Mouse (Mus musculus) right cerebral cortex, postnatal 10 days (tissue): ENCODE results near the gene Keap1.

Source experiments
- DNase-seq, 2 experiments: peaks; one replicate each; pipeline ENCODE4 v3.0.0; 2021; ENCODE audit warnings: low spot score in 2 of 2

The Keap1 gene

DNA sequence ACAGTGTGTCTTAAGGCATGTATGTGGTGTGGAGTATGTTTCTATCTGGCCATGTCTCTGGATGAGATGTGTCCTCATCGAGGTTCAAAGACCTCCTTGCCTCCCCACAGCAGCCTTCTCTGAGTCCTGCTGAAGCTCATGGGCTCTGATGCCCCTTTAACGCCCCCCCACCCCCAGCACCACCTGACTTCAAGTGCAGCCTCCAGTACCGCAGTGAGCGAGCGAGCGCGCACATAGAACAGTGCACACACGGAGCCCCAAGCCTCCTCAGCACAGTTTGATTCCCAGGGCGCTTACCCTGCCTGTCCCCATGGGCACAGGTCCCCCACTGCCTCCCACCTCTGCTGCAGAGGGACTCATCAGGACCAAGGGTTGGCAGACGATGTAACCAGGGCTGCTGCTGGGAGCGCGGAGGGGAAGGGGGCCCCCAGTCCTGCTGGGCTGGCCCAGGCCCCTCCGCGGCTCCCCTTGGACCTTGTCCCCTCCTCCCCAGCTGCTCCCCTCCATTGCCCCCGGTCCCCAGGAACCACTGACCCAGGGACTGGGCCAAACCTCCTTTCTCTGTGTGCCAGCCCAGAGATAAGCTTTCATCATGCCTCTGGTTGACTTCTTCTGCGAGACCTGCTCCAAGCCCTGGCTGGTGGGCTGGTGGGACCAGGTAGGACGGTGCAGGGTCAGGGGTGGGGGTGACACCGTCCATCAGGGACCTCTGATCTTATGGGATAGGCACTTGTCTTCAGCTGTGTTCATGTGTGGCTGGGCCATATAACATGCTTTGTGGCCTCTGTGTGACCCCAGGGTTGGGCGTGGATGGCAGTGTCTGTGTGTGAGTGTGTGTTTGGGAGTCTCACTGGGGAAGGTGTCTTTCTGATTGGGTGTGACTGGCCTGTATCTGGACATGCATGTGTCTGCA, 42.4 kb downstream of the Keap1 start:
- peak; percentile 85 to 86 for DNase-seq

DNA sequence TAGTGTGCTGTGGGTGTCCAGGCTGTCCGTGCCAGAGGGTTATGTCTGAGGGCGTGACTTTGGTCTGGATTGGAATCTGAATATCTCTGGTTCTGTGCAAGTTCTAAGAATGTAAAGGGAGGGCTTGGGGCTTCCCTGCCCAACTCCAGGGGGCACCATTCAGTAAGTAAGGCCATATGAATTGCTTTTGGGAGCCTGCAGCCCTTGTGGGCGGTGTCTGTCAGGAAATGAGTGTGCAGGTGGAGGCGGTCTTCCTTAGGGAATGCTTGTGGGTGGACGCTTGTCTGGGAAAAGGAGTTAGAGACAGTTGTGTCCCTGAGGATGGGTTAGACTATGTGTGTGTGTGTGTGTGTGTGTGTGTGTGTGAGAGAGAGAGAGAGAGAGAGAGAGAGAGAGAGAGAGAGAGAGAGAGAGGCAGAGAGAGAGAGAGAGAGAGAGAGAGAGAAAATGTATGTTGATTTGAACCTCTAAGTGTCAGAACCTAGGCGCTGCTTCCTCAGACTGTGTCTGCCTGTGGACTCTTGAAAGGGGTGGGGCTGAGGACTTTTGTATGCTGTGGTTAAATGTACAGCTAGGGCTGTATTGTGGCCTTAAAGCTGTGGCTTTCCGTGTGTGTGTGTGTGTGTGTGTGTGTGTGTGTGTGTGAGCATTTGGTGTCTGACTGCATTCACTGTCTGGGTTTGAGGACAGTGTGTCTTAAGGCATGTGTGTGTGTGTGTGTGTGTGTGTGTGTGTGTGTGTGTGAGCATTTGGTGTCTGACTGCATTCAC, 43.2 kb downstream of the Keap1 start:
- DNase-seq, result peak; percentile 56 to 68

DNA sequence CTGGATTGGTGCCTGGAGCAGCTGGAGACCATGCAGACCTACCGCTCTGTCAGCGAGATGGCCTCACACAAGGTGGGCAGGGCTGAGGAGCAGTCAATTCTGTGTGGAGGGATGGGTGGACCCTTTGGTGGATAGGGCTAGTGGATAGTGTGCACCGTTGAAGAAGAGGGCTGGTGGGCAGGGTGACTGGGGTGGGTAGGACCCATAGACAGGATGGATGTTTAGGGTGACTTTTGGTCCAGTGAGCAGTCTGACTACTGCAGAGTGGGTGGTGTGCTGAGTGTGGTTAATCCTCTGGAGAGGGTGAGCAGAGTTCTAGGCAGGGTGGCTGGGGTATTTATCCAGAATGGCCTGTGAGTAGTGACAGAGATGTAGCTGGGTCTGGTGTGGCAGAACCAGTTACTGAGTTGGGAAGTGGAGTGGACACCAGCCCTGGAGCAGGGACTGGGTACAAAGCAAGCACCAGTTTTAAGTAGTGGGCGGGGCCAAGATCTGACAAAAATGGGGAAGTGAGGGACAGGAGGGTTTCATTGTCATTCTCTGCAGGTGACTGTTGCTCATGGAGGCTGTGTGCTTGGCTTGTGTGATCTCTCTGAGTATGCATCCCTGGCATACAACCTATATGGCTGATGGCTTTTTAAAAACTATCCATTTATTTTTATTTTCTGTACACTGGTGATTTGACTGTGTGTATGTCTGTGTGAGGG, 44.2 kb downstream of the Keap1 start:
- no peak for DNase-seq

DNA sequence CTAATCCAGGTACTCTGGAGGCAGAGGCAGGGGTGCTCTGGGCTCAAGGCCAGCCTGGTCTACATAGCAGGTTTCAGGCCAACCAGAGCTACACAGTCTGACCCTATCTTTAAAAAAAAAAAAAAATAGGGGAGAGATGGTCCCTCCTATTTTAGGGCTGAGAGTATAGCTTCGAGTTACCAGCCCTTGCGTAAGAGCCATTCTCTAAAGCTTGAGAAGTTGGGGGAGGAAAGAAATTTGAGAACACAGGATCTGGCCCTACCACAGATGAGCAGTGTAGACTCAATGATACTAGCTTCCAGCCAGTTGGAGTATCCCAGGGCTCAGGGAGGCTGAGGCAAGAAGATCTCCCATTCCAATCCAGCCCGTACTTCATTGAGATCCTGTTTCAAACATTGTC, 45.4 kb downstream of the Keap1 start:
- DNase-seq, result no peak

DNA sequence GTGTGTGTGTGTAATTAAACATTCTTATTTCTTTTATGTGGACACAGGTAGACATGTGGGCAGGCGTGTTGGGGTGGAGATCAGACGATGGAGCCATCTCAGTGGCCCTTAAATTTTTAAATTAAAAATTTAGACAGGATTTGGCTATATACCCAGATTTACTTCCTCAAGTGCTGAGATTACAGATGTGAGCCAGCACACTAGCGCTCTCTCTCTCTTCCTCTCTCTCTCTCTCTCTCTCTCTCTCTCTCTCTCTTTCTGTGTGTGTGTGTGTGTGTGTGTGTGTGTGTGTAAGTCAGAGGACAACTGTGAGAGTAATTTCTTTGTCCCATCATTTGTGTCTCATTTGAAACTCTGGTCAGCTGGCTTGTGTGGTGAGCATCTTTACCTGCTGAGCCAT, 48.5 kb downstream of the Keap1 start:
- DNase-seq, result no peak

DNA sequence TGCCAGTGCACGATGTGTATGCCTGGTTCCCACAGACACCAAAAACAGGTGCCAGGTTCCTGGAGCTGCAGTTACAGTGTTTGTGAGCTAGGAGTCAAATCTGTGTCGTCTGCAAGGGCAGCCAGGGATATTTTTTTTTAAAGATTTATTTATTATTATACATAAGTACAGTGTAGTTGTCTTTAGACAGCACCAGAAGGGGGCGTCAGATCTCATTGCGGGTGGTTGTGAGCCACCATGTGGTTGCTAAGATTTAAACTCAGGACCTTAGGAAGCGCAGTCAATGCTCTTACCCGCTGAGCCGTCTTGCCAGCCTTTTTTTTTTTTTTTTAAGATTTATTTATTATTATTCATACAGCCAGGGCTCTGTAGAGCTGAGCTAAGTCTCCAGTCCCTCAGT, 49.3 kb downstream of the Keap1 start:
- no peak for DNase-seq

DNA sequence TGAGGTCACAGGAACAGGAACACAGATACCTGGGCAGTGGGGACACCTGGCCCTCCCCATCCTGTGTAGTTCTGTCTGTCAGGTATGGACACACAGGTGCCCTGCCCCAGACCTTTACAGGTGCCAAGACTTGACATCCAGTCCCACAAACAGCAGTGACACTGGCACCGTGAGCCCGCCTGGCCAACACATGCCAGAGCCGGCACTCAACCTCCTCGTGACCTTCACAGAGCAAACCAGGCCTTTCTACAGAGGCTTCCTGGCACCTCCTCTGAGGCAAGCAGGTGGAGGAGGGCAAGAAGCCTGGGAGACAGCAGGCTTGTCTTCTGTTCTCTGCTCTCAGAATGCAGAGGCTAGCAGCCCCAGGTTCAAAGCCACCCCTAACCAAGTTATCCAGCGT, 53.7 kb downstream of the Keap1 start:
- no peak for DNase-seq

DNA sequence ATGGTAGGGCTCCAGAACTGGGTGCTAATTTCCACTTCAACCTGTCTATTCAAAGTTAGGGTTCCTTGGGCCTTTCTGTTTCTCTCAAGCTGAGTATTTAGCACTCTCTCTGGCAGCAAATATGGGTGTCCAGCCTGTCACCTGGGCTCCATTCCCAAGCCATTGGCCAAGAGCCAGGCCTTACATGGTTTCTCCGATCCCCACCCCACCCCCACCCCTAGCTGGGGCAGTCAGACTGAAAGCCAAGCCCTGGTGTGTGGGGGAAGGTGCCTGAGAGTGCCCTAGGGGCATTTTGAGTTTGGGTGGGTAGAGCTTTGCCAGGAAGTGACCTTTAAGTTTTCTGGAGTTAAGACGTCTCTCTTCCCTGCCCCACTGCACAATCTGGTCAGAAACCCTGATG, 54.4 kb downstream of the Keap1 start:
- no peak for DNase-seq

DNA sequence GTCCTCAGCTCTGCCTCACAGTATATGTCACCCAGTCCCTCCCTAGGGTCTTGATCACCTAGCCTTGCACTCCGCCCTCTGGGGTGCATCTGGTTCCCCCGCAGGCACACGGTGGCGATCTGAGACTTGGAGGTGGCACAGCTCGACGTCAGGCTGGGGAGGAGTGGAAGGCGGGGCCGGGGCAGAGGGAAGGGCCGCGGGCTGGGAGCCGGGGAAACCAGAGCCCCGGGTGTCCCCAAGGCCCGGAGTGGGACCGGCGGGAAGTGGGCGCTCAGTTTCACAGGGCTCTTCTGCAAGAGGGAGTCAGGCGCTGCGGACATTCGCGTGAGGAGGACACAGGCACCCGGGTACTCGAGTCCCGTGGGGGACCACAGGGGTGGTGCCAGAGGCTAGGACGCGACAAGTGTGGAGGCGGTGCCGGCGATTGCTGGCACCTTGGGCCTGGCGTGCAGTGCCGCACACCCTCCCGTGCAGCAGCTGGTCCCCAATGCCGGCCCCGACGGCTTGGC, 55.2 kb downstream of the Keap1 start:
- DNase-seq, result peak in 1 of 2 experiments; percentile 48

DNA sequence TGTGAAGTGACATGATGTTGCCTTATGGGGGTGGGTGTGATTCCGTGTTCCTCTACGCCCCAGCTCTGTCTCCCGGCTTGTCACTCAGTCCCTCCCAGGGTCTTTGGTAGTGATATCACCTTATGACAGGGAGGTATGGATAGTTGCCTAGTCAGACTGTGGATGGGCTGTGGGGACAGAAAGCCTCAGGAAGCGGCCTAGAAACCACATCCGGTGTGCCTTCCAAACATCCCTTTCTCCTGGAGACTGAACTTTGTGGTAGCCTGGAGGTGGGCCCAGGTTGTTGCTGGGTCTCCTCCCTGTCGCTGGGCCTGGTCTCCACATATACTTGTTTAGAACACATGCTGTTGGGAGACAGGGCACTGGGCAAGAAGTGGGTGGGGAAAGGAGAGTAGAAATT, 55.7 kb downstream of the Keap1 start:
- DNase-seq, result no peak

DNA sequence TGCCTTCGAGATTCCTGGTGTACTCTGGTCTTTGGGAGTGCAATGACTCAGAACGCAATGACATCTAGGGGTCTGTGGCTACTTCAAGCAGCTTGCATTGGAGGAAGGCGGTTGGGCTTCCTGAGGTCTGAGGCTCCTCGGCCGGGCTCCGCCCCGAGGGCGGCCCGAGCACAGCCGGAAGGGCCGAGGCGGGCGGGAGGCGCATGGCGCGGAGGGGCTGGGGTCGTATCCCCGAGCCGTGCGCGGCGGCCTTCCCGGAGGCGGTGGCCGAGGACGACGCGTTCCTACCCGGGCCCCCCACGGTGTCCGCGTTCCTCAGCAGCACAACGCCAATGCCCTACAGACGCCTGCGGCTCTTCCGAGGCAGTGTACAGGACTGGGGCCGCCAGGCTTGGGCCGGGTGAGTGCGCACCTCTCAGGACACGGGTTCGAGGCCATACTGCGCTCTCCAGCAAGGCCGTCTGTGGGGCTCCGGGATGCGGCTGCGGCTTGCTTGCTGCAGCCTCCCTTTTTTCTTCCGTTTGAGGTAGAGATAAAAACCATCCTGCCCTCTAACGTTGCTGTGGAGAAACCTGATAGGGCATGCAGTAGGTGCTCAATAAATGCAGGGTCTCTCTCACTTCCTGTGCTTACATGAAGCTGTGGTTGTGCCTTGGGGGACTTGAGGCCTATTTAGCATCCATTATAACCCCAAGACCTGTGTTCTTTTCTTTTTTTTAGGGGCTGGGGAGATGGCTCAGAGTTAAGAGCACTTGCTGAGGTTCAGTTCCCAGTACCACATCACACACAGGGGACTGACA, 57.5 kb downstream of the Keap1 start:
- DNase-seq, result no peak

DNA sequence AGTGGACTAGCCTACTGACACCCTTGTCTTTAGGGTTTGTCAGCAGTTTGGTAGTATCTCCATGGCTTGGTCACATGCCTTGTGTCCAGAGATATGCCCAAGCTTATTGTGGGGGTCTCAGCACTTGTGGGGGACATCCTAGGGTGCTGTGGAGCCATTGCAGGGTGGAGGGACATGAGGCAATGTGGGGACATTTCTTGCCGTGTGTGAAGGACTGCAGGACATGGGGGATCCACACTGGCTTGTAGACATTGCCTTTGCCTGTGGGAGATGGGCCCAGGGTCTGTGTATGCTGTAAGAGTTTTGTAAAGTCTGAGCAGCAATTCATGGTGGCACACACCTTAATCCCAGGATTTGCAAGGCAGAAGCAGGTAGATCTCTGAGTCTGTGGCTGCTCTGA, 58.3 kb downstream of the Keap1 start:
- DNase-seq, result no peak

DNA sequence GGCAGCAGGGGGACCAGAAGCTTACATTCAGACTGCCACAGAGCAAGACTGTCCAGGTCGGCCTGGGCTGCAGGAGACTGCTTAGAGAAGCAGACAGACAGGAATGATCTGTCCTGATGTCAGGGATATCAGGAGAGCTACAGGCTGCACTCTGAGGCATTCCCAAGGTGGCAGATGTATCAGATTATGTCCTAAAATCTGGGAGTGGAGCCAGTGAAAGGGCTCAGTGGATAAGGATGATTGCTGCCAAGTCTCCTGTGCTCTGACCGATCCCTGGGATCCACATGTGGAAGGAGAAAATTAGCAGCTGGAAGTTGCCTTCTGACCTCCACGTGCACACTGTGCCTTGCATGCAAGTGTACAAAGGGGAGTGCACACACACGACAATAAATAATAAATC, 58.8 kb downstream of the Keap1 start:
- DNase-seq, result no peak
